Mouse (Mus musculus) heart, embryonic 14.5 days (tissue): ENCODE measurements around the gene Sh3d19. TPM values are rescaled to one million over a fixed set of nuclear protein-coding genes. Genes with fewer than 3 reads are reported as not detected.

Experiments used
- ATAC-seq: fragments of 200-750 bp; cut with Nextera tagmentation; 2 replicates; pipeline ENCODE4 v1.8.0; 2017; ENCODE audit warnings: low read depth, moderate TSS enrichment; ENCODE audit not compliant: insufficient number of reproducible peaks, insufficient read depth, low FRiP score
- H3K27ac ChIP-seq, 2 experiments: fragments of 200-500 bp in 1 of 2; fragments of 300-500 bp in 1 of 2; sonication (generic) in 1 of 2; replicated peaks in 1 of 2; 2 replicates each; pipeline ENCODE4 v1.5.1; 2012 to 2014; ENCODE audit warnings: low read depth in 2 of 2, low read length in 2 of 2, control low read depth in 1 of 2, mild to moderate bottlenecking in 1 of 2, mixed read lengths in 1 of 2; ENCODE audit not compliant: control insufficient read depth in 1 of 2, insufficient read depth in 1 of 2
- H3K27me3 ChIP-seq: fragments of 300-500 bp; sonication (generic); 2 replicates; pipeline ENCODE4 v1.6.1; 2014; ENCODE audit warnings: mild to moderate bottlenecking, low read length, control low read depth; ENCODE audit not compliant: control insufficient read depth, insufficient read depth
- H3K36me3 ChIP-seq: fragments of 300-500 bp; sonication (generic); 2 replicates; pipeline ENCODE4 v1.6.1; 2014; ENCODE audit warnings: mild to moderate bottlenecking, control low read depth, low read length, mixed read lengths; ENCODE audit not compliant: control insufficient read depth, insufficient read depth
- H3K4me1 ChIP-seq, 2 experiments: fragments of 200-500 bp in 1 of 2; fragments of 300-500 bp in 1 of 2; sonication (generic) in 1 of 2; 2 replicates each; pipeline ENCODE4 v1.6.1; 2012 to 2014; ENCODE audit warnings: low read length in 2 of 2, control low read depth in 1 of 2, mixed read lengths in 1 of 2; ENCODE audit not compliant: control insufficient read depth in 2 of 2, insufficient read depth in 2 of 2
- H3K4me2 ChIP-seq: fragments of 300-500 bp; sonication (generic); 2 replicates; pipeline ENCODE4 v1.6.1; 2014; ENCODE audit warnings: mild to moderate bottlenecking, low read length
- H3K4me3 ChIP-seq, 2 experiments: fragments of 200-500 bp in 1 of 2; fragments of 300-500 bp in 1 of 2; sonication (generic) in 1 of 2; 2 replicates each; pipeline ENCODE4 v1.5.1; 2012 to 2014; ENCODE audit warnings: low read length in 2 of 2, mild to moderate bottlenecking in 2 of 2, control low read depth in 1 of 2, low read depth in 1 of 2, moderate library complexity in 1 of 2; ENCODE audit not compliant: control insufficient read depth in 1 of 2, insufficient read depth in 1 of 2
- H3K9ac ChIP-seq: fragments of 300-500 bp; sonication (generic); 2 replicates; pipeline ENCODE4 v1.6.1; 2014; ENCODE audit warnings: mild to moderate bottlenecking, low read length
- H3K9me3 ChIP-seq: fragments of 300-500 bp; sonication (generic); 2 replicates; pipeline ENCODE4 v1.6.1; 2016; ENCODE audit warnings: low read length, control low read depth; ENCODE audit not compliant: control insufficient read depth
- WGBS: fragments of 180-500 bp; shearing (Covaris S2); extraction: QIAGEN DNeasy Blood & Tissue Kit; methylation state at CpG from one replicate; pipeline ENCODE4 v1.1.7; 2014; 5-methylcytosine and 5-hydroxymethylcytosine counted together
- polyA plus RNA-seq: library from polyadenylated mRNA; unstranded; fragments of >200 nt; fragmentation: Nextera tagmentation; extraction: Ambion mirVana; gene quantifications from 2 replicates; pipeline ENCODE4 v1.2.1, GENCODE M21; 2014

The Sh3d19 gene
- polyA plus RNA-seq, 1 experiment from 2014 or later = 17.6 TPM

DNA sequence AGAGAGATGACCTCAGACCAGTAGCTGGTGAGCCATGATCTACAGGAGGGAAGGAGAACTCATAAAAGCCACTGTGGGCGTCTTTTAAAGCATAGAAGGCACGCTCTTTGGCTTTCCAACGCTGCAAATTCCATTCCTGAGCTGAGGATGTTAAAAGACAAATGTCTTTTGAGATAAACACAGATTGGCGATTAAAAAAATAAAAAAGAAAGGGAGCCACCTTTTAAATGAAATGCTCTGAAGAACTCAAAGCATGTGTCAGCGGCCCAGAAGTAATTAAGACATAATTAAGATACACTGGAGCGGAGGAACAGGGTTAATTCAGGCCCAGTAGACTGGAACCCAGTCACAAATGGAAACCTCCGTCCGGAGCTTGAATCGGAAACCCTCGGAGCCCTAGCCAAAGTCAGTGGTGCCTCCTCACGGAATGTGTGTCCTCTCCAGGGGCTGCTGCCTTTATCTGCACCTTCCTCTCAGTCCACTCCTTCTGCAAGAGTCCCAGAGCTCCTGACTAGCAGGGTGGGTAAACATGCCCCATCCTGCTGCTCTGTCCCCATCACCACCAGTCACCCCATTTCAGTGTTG, 40.1 kb upstream of the Sh3d19 start:
- H3K4me2 ChIP-seq = no peak overlapping the region
- no peaks in the 10 kb centered on the region for H3K36me3 ChIP-seq
- no peak overlapping the region for H3K9ac ChIP-seq
- H3K9me3 ChIP-seq = no peaks in the 10 kb centered on the region
- no peak overlapping the region for H3K4me3 ChIP-seq
- H3K27me3 ChIP-seq = no peaks in the 10 kb centered on the region
- WGBS = 78% methylated on average over 11 of the region's 11 CpGs
- no peaks in the 10 kb centered on the region; a peak in 1 of 4 replicates for H3K4me1 ChIP-seq
- H3K27ac ChIP-seq = no peak overlapping the region
- ATAC-seq = no peak

DNA sequence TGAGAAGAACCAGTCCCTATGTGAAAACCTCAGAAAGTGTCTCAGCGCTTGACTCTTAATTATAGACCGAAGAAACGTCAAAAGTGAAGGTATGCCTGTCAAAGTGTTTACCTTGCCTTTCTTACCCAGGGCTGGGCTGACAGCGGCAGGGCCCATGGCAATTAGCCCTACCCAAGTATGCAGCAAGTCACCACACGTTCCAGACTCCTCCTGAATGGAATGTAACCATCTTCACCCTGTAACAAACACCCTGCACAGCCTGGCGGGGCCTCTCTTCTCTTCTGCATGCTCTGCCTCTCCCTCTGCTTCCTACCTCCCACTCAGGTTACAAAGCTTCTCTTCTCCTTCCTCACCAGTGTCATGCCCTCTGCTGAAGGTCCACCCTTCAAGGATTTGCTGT, 39.0 kb upstream of the Sh3d19 start:
- Histone ChIP-seq H3K27me3 (no peaks in the 10 kb centered on the region), H3K9ac (no peak overlapping the region), H3K36me3 (no peaks in the 10 kb centered on the region), H3K4me1 (no peaks in the 10 kb centered on the region; a peak in 1 of 4 replicates), H3K9me3 (no peaks in the 10 kb centered on the region), H3K4me2 (no peak overlapping the region), H3K4me3 (no peak overlapping the region), H3K27ac (no peak overlapping the region)
- no peak for ATAC-seq
- WGBS = 75% methylated on average over 6 of the region's 6 CpGs

DNA sequence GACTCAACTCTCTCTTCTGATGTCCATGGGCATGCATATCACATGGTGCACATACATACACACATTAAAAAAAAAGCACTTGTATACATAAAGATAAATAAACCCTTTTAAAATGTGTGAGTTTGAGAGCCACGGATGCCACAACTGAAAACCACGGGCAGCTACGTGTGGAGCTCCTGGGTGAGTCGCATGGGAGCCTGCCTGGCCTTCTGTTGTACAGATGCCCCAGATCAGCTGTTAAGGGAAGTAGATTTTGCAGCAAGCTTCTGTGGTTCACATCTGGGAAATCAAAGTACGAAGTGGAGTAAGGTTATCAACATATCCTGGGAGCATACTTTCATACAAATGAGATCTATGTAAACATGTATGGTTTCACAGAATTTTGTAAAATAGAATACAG, 37.3 kb upstream of the Sh3d19 start:
- 82% methylated on average over 5 of the region's 5 CpGs for WGBS
- H3K36me3 ChIP-seq = no peaks in the 10 kb centered on the region
- no peaks in the 10 kb centered on the region for H3K9me3 ChIP-seq
- H3K27ac ChIP-seq = no peak overlapping the region
- H3K4me2 ChIP-seq = no peak overlapping the region
- no peaks in the 10 kb centered on the region for H3K27me3 ChIP-seq
- ATAC-seq = no peak
- no peak overlapping the region for H3K9ac ChIP-seq
- no peak overlapping the region for H3K4me3 ChIP-seq
- H3K4me1 ChIP-seq = no peaks in the 10 kb centered on the region

DNA sequence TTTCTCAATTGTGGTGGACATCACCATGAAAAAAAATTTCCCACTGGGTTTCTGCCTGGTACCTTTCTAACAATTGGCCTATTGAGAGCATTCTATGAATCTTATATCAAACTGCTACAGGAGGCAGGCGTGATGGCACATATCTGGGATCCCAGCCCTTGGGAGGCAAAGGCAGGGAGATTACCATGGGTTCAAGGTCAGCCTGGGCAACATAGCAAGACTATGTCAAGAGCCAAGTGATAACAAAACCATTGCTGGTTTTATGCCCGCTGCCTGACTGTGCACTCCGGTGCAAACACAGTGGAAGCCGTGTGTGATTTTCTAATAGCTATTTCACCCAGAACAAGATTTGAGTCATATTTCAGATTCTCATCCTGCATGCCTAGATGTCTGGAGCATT, 20.0 kb upstream of the Sh3d19 start:
- Histone ChIP-seq H3K27me3 (no peaks in the 10 kb centered on the region), H3K4me2 (no peak overlapping the region), H3K36me3 (no peaks in the 10 kb centered on the region), H3K9me3 (no peaks in the 10 kb centered on the region), H3K27ac (no peak overlapping the region), H3K4me1 (no peaks in the 10 kb centered on the region; a peak in 1 of 4 replicates), H3K9ac (no peak overlapping the region), H3K4me3 (no peak overlapping the region)
- no peak for ATAC-seq
- WGBS = 75% methylated on average over 4 of the region's 4 CpGs

DNA sequence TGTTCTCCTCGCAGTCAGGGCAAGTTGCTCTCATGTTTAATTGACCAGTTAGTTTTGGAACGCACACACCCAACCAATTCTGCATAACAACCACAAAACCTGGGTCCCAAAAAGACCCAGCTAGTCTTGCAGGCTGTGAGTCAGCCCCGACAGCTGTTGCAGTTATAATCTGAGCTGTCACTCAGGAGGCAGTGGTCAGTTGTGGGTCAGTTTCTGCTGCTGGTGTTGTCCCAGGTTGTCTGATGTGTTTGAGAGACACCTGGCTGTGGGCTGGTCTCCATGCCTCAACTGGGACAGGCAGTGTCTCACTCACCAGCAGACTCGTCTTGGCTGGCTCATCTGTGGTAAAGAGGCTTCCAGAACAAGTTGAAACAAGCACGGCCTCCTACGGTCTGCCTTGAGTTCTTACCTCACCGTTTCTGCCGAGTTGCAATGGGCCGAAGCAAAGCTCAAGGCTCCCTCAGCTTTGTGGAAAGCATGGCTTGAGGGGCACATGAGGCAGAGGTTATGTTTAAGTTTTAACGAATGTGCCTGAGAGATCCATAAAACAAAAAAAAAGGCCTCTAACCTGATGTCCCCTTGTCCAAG, 18.1 kb upstream of the Sh3d19 start:
- no peaks in the 10 kb centered on the region; a peak in 1 of 4 replicates for H3K4me1 ChIP-seq
- no peaks in the 10 kb centered on the region for H3K9me3 ChIP-seq
- no peaks in the 10 kb centered on the region for H3K27me3 ChIP-seq
- no peak overlapping the region for H3K4me3 ChIP-seq
- no peak overlapping the region for H3K27ac ChIP-seq
- no peak overlapping the region for H3K4me2 ChIP-seq
- ATAC-seq = no peak
- WGBS = 86% methylated on average over 10 of the region's 10 CpGs
- H3K9ac ChIP-seq = no peak overlapping the region
- no peaks in the 10 kb centered on the region for H3K36me3 ChIP-seq

DNA sequence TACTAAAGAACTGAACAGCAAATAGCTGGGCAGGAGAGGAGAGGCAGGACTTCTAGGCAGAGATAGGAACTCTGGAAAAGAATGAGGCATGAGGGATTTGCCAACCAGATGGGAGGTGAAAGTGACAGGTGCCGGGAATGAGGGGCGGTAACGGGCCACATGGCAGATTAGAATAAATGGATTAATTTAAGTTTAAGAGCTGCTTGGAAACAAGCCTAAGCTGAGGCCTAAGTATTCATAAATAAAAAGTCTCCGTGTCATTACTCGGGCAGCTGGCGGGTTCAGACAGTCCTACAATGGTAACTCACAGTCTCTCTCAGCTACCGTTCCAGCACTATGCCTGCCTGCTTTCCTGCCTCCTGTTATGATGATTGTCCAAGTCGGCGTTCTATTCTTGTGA, 15.6 kb upstream of the Sh3d19 start:
- Histone ChIP-seq H3K4me3 (no peak overlapping the region), H3K9ac (no peak overlapping the region), H3K9me3 (no peaks in the 10 kb centered on the region), H3K4me2 (no peak overlapping the region), H3K36me3 (no peaks in the 10 kb centered on the region), H3K27me3 (no peaks in the 10 kb centered on the region), H3K4me1 (peaks cover 0 to 1% of the 10 kb centered on the region in 2 experiments; a peak in 2 of 4 replicates), H3K27ac (no peak overlapping the region)
- ATAC-seq = no peak
- WGBS = 93% methylated on average over 9 of the region's 9 CpGs

DNA sequence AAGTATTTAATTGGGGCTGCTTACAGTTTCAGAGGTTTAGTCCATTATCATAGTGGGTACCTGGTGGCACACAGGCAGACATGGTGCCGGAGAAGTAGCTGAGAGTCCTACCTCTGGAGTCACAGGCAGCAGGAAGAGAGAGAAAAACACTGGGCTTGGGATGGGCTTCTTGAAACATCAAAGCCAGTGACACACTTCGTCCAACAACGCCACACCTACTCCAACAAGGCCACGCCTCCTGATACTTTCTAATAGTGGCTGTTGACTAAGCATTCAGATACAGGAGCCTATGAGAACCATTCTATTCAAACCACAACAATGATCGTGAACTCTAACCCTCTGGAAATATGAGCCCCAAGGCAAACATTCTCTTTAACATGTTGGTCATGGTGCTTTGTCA, 15.2 kb upstream of the Sh3d19 start:
- H3K4me1 ChIP-seq = peaks cover 0 to 2% of the 10 kb centered on the region in 2 experiments; a peak in 2 of 4 replicates
- 86% methylated on average over 5 of the region's 5 CpGs for WGBS
- H3K9me3 ChIP-seq = no peaks in the 10 kb centered on the region
- H3K4me3 ChIP-seq = no peak overlapping the region
- H3K4me2 ChIP-seq = no peak overlapping the region
- no peak overlapping the region for H3K27ac ChIP-seq
- no peaks in the 10 kb centered on the region for H3K27me3 ChIP-seq
- H3K9ac ChIP-seq = no peak overlapping the region
- H3K36me3 ChIP-seq = no peaks in the 10 kb centered on the region
- ATAC-seq = no peak

DNA sequence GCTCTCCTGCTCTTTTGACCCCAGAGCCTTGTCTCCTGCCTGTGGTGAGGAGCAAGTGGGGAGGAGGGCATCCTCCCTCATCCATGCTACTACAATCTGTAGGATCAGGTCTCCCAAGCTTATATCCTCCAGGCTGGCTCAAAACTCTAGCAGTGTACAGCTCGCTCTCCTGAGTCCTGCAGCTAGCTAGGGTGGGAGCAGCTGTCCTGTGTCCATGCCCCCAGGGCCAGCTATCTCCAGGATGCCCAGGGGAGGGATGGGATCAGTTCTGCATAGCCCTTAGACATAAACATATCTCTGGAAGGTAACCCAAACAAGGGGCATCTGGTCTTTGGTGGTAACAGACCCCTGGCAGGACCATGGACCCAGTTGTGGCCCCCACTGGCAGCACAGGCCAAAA, 11.2 kb upstream of the Sh3d19 start:
- Histone ChIP-seq H3K27ac (no peak overlapping the region), H3K4me1 (peaks cover 6% of the 10 kb centered on the region in 2 experiments; a peak in 3 of 4 replicates), H3K4me3 (no peak overlapping the region), H3K4me2 (no peak overlapping the region), H3K9ac (no peak overlapping the region), H3K36me3 (no peaks in the 10 kb centered on the region), H3K9me3 (peaks cover 11% of the 10 kb centered on the region; the same call in 1 of the 2 replicates), H3K27me3 (no peaks in the 10 kb centered on the region)
- 71% methylated on average over 1 of the region's 1 CpGs for WGBS
- no peak for ATAC-seq
